Mouse (Mus musculus): ENCODE results near the gene F2rl3.

The F2rl3 gene

DNA sequence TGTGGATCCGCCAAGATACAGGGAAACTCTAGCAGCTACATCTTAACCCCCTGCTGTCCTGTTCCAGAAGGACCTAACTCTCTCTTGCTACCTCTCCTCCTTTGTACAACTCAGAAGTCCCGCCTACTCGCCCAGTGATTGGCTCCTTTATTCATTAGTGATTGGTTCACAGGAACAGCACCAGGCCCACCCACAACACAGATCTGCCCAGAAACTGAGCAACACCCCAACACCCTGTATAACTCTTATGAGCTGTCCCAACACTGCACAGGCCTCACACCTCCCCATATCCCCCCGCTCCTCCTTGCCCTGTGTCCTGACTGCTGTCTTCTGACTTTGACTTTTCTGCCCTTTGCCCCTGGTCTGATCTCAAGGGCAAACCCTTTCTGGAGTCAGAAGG, 4.0 kb downstream of the F2rl3 start:
- in situ Hi-C loops (cut with MboI): no loop called here

DNA sequence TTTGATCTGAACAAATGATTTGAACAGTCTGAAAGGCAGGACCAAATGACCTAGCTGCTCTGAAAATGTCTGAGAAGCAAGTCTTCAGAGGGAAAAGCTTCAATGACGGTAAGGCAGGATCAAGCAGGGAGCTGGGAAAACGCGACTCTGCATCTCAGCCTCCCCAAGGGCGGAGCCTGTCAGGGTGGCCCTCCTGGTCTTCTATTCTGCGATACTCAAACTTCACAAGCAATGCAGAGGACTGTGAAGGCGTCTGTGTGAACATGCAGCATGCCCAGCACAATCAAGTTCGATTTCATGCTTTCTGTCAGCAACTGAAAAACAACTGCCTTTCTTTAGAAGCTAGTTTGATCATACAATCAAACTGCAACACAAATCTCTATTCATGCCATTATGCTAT, 5.1 kb downstream of the F2rl3 start:
- in situ Hi-C loops (cut with MboI): no loop called here

DNA sequence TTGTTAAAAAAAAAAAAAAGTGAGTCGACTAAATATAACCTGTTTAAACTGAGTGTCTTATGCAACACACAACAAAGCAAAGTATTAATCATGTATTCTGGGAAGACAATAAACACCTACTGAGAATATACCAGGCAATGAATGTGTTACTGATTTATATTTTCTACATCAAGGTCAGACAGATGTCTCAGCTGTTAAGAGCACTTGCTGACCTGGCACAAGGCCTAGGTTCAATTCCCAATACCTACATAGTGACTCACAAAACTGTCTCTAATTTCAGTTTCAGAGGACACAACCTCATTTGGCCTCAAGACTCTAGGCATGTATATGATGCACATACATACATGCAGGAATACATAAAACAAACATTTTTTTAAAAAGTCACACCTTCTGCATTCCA, 16.1 kb downstream of the F2rl3 start:
- in situ Hi-C loops (cut with MboI): no loop called here

DNA sequence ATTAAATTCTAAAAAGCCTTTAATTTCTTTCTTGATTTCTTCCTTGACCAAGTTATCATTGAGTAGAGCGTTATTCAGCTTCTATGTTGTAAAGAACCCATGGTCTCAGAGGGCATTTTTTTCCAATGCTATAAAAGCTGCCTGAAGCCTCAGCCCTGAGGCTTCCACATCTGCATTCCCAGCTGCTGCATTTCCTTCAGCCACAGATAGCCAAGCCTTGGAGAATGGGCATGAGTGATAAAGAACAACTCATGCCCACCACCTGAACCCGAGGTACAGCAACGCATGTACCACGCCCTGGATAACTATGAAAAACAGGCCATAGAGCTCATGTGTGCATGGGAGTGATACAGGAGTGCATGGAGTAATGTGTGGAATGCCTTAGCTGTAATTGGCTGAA, 19.0 kb downstream of the F2rl3 start:
- in situ Hi-C loops (cut with MboI): no loop called here

DNA sequence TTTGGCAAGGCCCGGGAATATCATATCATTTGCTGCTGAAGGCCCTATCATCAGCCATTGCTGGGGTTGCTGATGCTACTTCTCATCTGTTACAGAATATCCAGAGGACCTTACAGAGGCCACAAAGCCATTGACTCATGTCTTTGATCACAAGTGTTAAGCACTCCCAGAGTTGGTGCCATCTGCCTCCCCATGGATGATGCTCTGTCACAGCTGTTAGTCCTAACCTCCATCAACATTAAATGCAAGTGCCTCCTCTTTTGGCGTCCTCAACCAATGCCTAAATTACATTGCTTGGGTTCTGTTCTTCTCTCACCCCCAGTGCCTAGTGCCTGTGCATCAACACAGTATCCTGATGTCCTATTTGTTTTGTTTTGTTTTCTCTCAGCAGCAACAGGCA, 39.9 kb downstream of the F2rl3 start:
- in situ Hi-C loops (cut with MboI): no loop called here

DNA sequence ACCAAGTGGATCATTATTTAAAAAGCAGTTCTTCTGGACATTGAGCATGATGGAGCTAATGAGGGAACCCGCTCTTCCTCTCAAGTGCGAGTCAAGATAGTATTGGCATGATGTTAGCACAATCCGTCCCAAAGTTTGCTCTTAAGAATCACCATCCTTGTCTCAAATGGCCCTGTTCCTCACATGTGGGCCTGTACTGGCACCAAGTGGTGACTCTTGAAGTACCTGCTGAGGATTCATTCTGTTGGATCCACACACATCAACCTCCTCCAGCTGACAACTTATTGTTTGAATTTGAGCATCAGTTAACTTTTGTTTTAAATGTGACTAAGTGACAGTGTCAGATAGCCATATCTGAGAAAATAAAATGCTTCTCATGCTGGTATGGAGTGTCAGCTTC, 51.0 kb downstream of the F2rl3 start:
- in situ Hi-C loops (cut with MboI): no loop called here

Data from mature B cell (primary cell).